Mouse (Mus musculus) intestine, embryonic 14.5 days (tissue): ENCODE data around the gene Ccsap. TPM values are rescaled to one million over a fixed set of nuclear protein-coding genes. Genes with fewer than 3 reads are reported as not detected.

ENCODE experiments used
- ATAC-seq: fragments of 200-750 bp; cut with Nextera tagmentation; replicated peaks from 2 replicates; pipeline ENCODE4 v1.8.0; 2017; ENCODE audit warnings: low read depth, moderate number of reproducible peaks, moderate TSS enrichment, moderate library complexity; ENCODE audit not compliant: low FRiP score, low TSS enrichment
- DNase-seq: peaks from one replicate; pipeline ENCODE4 v3.0.0-alpha.2; 2018; ENCODE audit warnings: low spot score
- H3K27ac ChIP-seq: fragments of 300-500 bp; sonication (generic); 2 replicates; pipeline ENCODE4 v1.5.1; 2014; ENCODE audit warnings: low read depth, mild to moderate bottlenecking, control low read depth
- H3K27me3 ChIP-seq: fragments of 300-500 bp; sonication (generic); replicated peaks from 2 replicates; pipeline ENCODE4 v1.6.1; 2014; ENCODE audit warnings: low read length, control low read depth; ENCODE audit not compliant: control insufficient read depth, insufficient read depth
- H3K36me3 ChIP-seq: fragments of 300-500 bp; sonication (generic); 2 replicates; pipeline ENCODE4 v1.6.1; 2014; ENCODE audit warnings: low read length, control low read depth; ENCODE audit not compliant: control insufficient read depth, insufficient read depth
- H3K4me1 ChIP-seq: fragments of 300-500 bp; sonication (generic); replicated peaks from 2 replicates; pipeline ENCODE4 v1.6.1; 2014; ENCODE audit warnings: low read length, control low read depth, mixed read lengths; ENCODE audit not compliant: control insufficient read depth, insufficient read depth
- H3K4me2 ChIP-seq: fragments of 300-500 bp; sonication (generic); 2 replicates; pipeline ENCODE4 v1.6.1; 2014; ENCODE audit warnings: low read length
- H3K4me3 ChIP-seq: fragments of 300-500 bp; sonication (generic); 2 replicates; pipeline ENCODE4 v1.5.1; 2014; ENCODE audit warnings: low read depth, low read length, control low read depth, mixed read lengths
- H3K9ac ChIP-seq: fragments of 300-500 bp; sonication (generic); 2 replicates; pipeline ENCODE4 v1.6.1; 2014; ENCODE audit warnings: mild to moderate bottlenecking, low read length
- H3K9me3 ChIP-seq: fragments of 300-500 bp; sonication (generic); 2 replicates; pipeline ENCODE4 v1.6.1; 2016; ENCODE audit warnings: low read length, control low read depth; ENCODE audit not compliant: control insufficient read depth
- WGBS: fragments of 180-500 bp; shearing (Covaris S2); extraction: QIAGEN DNeasy Blood & Tissue Kit; methylation state at CpG from one replicate; pipeline ENCODE4 v1.1.7; 2014; 5-methylcytosine and 5-hydroxymethylcytosine counted together
- polyA plus RNA-seq: library from polyadenylated mRNA; unstranded; fragments of >200 nt; fragmentation: Nextera tagmentation; extraction: Ambion mirVana; gene quantifications from 2 replicates; pipeline ENCODE4 v1.2.1, GENCODE M21; 2014

The Ccsap gene
- polyA plus RNA-seq, 1 experiment from 2014 or later: 3.2 TPM

GRCm38 (mm10) chr8:123840578-123841345, 19.2 kb downstream of the Ccsap start:
- Histone ChIP-seq H3K9me3 (no peaks in the 10 kb centered on the region), H3K36me3 (peaks cover 21% of the 10 kb centered on the region; the same call in 1 of the 2 replicates), H3K4me2 (no peak overlapping the region), H3K27ac (no peak overlapping the region), H3K27me3 (no peaks in the 10 kb centered on the region), H3K9ac (no peak overlapping the region), H3K4me1 (no peaks in the 10 kb centered on the region), H3K4me3 (no peak overlapping the region)
- no peak for DNase-seq
- 92% methylated on average over 15 of the region's 15 CpGs for WGBS
- no peak for ATAC-seq

DNA sequence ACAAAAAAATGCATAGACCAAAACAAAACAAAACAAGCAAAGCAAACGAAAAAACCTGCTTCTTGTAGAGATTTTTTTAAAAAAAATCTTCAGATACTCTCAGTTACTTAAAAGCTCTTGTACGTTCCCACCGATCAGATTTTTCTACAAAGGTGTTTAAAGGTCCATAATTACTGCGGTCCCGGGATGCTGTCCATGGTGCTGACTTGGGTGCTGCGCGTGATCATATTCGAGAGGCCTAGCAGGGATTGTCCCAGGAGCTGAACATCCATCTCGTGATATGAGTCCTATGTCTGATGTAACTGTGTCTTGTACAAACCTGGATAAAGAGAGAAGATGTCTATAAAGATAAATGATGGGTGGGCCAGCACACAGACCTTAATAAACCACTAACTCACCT, 21.5 kb downstream of the Ccsap start:
- Histone ChIP-seq H3K4me1 (no peaks in the 10 kb centered on the region), H3K9me3 (no peaks in the 10 kb centered on the region), H3K36me3 (peaks cover 41% of the 10 kb centered on the region), H3K27ac (no peak overlapping the region), H3K4me2 (no peak overlapping the region), H3K9ac (no peak overlapping the region), H3K4me3 (no peak overlapping the region), H3K27me3 (no peaks in the 10 kb centered on the region)
- ATAC-seq (no peak), DNase-seq (peak; percentile 76)
- 69% methylated on average over 9 of the region's 9 CpGs for WGBS

DNA sequence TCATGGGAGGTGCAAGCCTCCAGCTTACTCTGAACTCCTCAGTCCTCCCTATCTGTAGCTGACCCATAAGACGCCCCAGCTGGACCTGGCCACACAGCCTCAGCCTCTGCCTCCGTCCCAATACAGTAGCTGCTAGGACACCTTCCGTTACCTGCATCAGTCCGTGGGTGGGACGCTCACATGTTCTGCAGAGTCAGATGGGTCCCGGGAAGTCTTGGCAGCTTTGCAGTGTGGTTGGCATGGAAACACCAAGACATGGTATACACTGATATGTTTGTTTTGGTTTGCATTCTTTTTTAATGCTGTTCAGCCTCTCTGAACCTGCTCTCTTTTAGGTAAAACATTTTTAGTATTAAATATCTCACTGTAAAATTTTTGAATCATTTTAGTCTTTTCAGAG, 23.7 kb downstream of the Ccsap start:
- 90% methylated on average over 6 of the region's 6 CpGs for WGBS
- peaks cover 54% of the 10 kb centered on the region for H3K36me3 ChIP-seq
- no peaks in the 10 kb centered on the region for H3K9me3 ChIP-seq
- no peak overlapping the region for H3K27ac ChIP-seq
- H3K4me1 ChIP-seq: no peaks in the 10 kb centered on the region
- no peak for DNase-seq
- H3K4me3 ChIP-seq: no peak overlapping the region
- H3K9ac ChIP-seq: no peak overlapping the region
- H3K4me2 ChIP-seq: no peak overlapping the region
- no peaks in the 10 kb centered on the region for H3K27me3 ChIP-seq
- ATAC-seq: no peak

DNA sequence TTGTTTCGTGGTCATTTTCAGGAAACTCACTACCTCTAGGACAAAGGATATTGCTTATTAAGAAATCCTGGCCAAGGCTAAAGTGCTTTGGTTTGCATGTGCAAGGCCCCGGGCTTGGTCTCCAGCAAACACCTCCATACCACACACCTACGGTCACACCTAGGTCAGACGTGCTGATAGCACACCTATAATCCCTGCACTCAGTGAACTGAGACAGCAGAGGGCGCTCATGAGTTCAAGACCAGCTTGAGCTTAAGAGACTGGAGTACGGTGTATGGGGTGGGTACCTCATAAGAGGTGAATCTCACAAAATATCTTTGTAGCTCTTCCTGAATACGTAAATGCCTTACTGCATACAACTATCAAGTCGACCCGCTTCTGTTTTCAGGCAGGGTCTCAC, 24.6 kb downstream of the Ccsap start:
- peak; percentile 77 for DNase-seq
- no peak overlapping the region for H3K4me2 ChIP-seq
- no peaks in the 10 kb centered on the region for H3K9me3 ChIP-seq
- H3K4me3 ChIP-seq: no peak overlapping the region
- peaks cover 59% of the 10 kb centered on the region for H3K36me3 ChIP-seq
- no peak overlapping the region for H3K27ac ChIP-seq
- no peak overlapping the region for H3K9ac ChIP-seq
- WGBS: 58% methylated on average over 9 of the region's 9 CpGs
- no peaks in the 10 kb centered on the region for H3K27me3 ChIP-seq
- no peak; the same call in 1 of the 2 replicates for ATAC-seq
- H3K4me1 ChIP-seq: no peaks in the 10 kb centered on the region

DNA sequence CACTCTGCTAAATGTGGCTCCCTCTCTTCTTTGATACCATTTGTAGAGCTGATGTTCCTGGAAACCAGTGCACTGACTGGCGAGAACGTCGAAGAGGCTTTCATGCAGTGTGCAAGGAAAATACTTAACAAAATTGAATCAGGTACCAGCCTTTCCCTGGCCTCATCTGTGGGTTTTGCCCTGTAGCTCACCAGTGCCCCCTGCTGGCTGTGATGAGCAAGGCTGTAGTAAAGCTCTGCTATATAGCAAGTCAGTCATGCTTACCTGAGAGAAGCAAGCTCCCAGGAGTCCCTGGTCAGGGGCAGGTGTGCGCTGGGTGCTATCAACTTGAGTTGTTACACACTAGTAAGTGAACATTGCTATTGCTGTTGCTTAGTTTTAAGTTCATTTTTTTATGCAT, 27.3 kb downstream of the Ccsap start:
- WGBS: over 99% methylated on average over 4 of the region's 4 CpGs
- Histone ChIP-seq H3K36me3 (peaks cover 82% of the 10 kb centered on the region), H3K27me3 (no peaks in the 10 kb centered on the region), H3K27ac (no peak overlapping the region), H3K9ac (no peak overlapping the region), H3K4me2 (no peak overlapping the region), H3K9me3 (no peaks in the 10 kb centered on the region), H3K4me3 (no peak overlapping the region), H3K4me1 (no peaks in the 10 kb centered on the region)
- ATAC-seq (no peak), DNase-seq (peak; percentile 67)

GRCm38 (mm10) chr8:123827523-123827922, 32.5 kb downstream of the Ccsap start:
- ATAC-seq: no peak
- H3K9me3 ChIP-seq: no peaks in the 10 kb centered on the region
- no peak overlapping the region for H3K4me2 ChIP-seq
- no peak overlapping the region for H3K27ac ChIP-seq
- no peaks in the 10 kb centered on the region for H3K27me3 ChIP-seq
- no peak overlapping the region for H3K4me3 ChIP-seq
- H3K36me3 ChIP-seq: peaks cover 62% of the 10 kb centered on the region
- no peak overlapping the region for H3K9ac ChIP-seq
- DNase-seq: no peak
- H3K4me1 ChIP-seq: no peaks in the 10 kb centered on the region
- 88% methylated on average over 13 of the region's 13 CpGs for WGBS

DNA sequence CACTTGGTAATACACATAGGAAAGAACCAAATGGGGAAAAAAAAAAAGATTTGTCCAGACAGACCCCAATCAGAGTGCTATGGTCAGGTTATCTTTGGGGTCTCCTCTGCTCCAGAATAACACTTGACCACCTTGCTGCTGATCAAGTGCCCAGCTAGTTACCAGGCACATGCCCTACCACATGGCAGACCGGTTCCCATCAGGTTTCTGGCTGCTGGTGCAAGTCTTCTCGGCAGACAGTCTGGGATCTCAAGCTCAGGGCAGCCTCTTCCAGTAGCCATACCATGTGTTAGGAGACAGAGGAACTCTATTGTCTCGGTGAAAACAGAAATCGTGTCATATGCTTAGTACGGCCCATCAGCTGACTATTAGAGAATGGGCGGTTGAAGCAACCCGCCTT, 33.3 kb downstream of the Ccsap start:
- Histone ChIP-seq H3K27me3 (no peaks in the 10 kb centered on the region), H3K4me3 (no peak overlapping the region), H3K4me1 (no peaks in the 10 kb centered on the region), H3K27ac (no peak overlapping the region), H3K4me2 (no peak overlapping the region), H3K9me3 (no peaks in the 10 kb centered on the region), H3K9ac (no peak overlapping the region), H3K36me3 (peaks cover 55% of the 10 kb centered on the region)
- DNase-seq: no peak
- 90% methylated on average over 7 of the region's 7 CpGs for WGBS
- no peak for ATAC-seq

DNA sequence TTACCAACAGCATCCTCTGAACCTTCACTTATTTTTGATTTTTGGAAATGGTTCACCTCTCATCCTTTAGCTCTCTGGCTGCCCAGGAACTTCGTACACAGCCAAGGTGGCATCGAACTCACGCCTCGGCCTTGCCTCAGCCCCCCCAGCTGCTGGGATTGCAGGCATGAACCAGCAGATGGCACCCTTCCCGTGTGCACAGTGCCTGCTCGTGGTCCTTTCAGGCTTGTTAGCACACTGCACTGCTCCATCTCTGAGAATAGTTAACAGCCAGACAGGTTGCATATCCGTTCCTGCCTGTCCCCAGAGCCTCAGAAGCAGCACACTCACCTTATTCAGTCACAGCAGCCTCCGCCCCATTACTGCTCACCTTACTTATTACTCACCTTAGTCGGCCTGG, 34.0 kb downstream of the Ccsap start:
- Histone ChIP-seq H3K27me3 (no peaks in the 10 kb centered on the region), H3K36me3 (peaks cover 52% of the 10 kb centered on the region), H3K4me3 (no peak overlapping the region), H3K9ac (no peak overlapping the region), H3K4me2 (no peak overlapping the region), H3K27ac (no peak overlapping the region), H3K9me3 (no peaks in the 10 kb centered on the region), H3K4me1 (no peaks in the 10 kb centered on the region)
- DNase-seq: no peak
- no peak for ATAC-seq
- WGBS: 62% methylated on average over 9 of the region's 9 CpGs

DNA sequence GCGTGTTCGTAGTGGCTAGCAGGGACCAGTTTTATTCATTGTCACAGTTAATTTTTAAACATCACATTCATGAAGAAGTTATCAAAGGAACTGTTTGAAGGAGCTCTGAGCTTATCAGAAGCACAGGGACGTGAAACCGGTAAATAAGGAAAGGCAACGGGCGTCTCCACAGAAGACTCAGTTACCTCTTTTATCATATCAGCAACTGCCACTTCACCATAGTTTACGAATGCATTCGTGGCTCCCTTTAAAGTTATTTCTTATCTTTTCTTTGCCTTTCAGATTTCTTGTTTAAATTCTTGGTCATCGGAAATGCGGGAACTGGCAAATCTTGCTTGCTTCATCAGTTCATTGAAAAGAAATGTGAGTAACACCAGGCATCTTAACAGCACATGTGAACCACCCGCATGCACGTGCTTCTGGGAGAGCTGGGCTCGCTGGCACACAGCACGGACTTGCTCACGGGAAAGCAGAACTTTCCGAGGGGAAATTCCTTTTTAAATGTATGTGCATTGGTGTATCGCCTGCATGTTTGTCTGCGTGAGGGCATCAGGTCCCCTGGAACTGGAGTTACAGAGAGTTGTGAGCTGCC, 36.4 kb downstream of the Ccsap start:
- no peak for DNase-seq
- ATAC-seq: no peak
- Histone ChIP-seq H3K27ac (no peak overlapping the region), H3K4me1 (no peaks in the 10 kb centered on the region), H3K4me2 (no peak overlapping the region), H3K9me3 (no peaks in the 10 kb centered on the region), H3K4me3 (no peak overlapping the region), H3K9ac (no peak overlapping the region), H3K27me3 (no peaks in the 10 kb centered on the region), H3K36me3 (peaks cover 29% of the 10 kb centered on the region)
- 82% methylated on average over 18 of the region's 18 CpGs for WGBS
